Mouse (Mus musculus) liver, embryonic 11.5 days (tissue): ENCODE results near the gene Adcy7. TPM values are rescaled to one million over a fixed set of nuclear protein-coding genes. Genes with fewer than 3 reads are reported as not detected.

Experiments used
- ATAC-seq: fragments of 200-750 bp; cut with Nextera tagmentation; replicated peaks from 2 replicates; pipeline ENCODE4 v1.8.0; 2017; ENCODE audit warnings: moderate number of reproducible peaks, mild to moderate bottlenecking, moderate TSS enrichment, moderate library complexity; ENCODE audit not compliant: low FRiP score
- DNase-seq: peaks from one replicate; pipeline ENCODE4 v3.0.0-alpha.2; 2017; ENCODE audit warnings: low spot score
- H3K27ac ChIP-seq: fragments of 300-500 bp; sonication (generic); 2 replicates; pipeline ENCODE4 v1.5.1; 2014; ENCODE audit warnings: mild to moderate bottlenecking, low read depth, low read length, control low read depth
- H3K27me3 ChIP-seq: fragments of 300-500 bp; sonication (generic); replicated peaks from 2 replicates; pipeline ENCODE4 v1.6.1; 2014; ENCODE audit warnings: low read length, mixed read lengths; ENCODE audit not compliant: control insufficient read depth, insufficient read depth
- H3K36me3 ChIP-seq: fragments of 300-500 bp; sonication (generic); 2 replicates; pipeline ENCODE4 v1.6.1; 2014; ENCODE audit warnings: mild to moderate bottlenecking, low read length, moderate library complexity, mixed read lengths; ENCODE audit not compliant: control insufficient read depth, insufficient read depth
- H3K4me1 ChIP-seq: fragments of 300-500 bp; sonication (generic); replicated peaks from 2 replicates; pipeline ENCODE4 v1.6.1; 2014; ENCODE audit warnings: low read length, mixed read lengths; ENCODE audit not compliant: control insufficient read depth, insufficient read depth
- H3K4me2 ChIP-seq: fragments of 300-500 bp; sonication (generic); 2 replicates; pipeline ENCODE4 v1.6.1; 2014; ENCODE audit warnings: mild to moderate bottlenecking, control low read depth, moderate library complexity
- H3K4me3 ChIP-seq: fragments of 300-500 bp; sonication (generic); 2 replicates; pipeline ENCODE4 v1.5.1; 2014; ENCODE audit warnings: low read depth, low read length, control low read depth
- H3K9ac ChIP-seq: fragments of 300-500 bp; sonication (generic); 2 replicates; pipeline ENCODE4 v1.6.1; 2014; ENCODE audit warnings: low read depth, low read length, control low read depth
- H3K9me3 ChIP-seq: fragments of 300-500 bp; sonication (generic); 2 replicates; pipeline ENCODE4 v1.6.1; 2016; ENCODE audit warnings: low read length, inconsistent platforms, mixed read lengths; ENCODE audit not compliant: control insufficient read depth
- WGBS: fragments of 180-500 bp; shearing (Covaris S2); extraction: QIAGEN DNeasy Blood & Tissue Kit; methylation state at CpG from one replicate; pipeline ENCODE4 v1.1.7; 2014; 5-methylcytosine and 5-hydroxymethylcytosine counted together
- polyA plus RNA-seq: library from polyadenylated mRNA; unstranded; fragments of >200 nt; fragmentation: Nextera tagmentation; extraction: Ambion mirVana; gene quantifications from 2 replicates; pipeline ENCODE4 v1.2.1, GENCODE M21; 2014

The Adcy7 gene
- polyA plus RNA-seq, 1 experiment from 2014 or later: 49.7 TPM

DNA sequence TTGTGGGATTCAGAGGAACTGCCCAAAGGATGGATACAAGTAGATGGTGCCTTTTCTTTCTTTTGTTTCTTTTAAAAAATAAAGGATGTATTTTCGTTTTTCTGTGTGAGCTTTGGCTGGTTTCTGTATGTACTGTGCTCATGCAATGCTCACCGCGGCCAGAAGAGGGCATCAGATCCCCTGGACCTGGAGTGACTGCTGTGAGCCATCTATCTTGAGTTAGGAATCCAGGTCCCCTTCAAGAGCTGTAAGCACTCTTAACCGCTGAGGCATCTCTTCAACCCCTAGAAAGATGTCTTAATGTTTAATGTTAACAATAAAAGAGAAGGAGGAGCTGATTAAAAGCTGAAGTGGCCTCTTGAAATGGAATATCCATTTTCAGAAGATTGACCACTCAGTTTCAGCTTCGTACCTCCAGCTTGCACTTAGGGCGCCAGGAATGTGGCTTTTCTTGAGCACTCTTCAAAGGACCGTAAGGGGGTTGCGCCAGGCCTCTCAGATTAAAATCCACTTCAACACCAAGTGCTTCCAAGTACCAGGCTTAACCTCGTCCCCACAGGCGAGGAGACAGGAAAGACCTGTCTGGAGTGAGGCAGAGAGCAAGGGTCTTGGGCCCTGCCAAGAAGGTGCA, 5.9 kb upstream of the Adcy7 start:
- no peak overlapping the region for H3K4me2 ChIP-seq
- H3K9ac ChIP-seq: no peak overlapping the region
- no peaks in the 10 kb centered on the region for H3K27me3 ChIP-seq
- H3K36me3 ChIP-seq: no peaks in the 10 kb centered on the region
- peak; percentile 74 for DNase-seq
- H3K4me1 ChIP-seq: no peaks in the 10 kb centered on the region; the same call in 1 of the 2 replicates
- H3K4me3 ChIP-seq: no peak overlapping the region
- 45% methylated on average over 10 of the region's 10 CpGs for WGBS
- ATAC-seq: 0 out of 2 replicates have a peak, but pooled peaks have one; percentile 37
- no peaks in the 10 kb centered on the region for H3K9me3 ChIP-seq
- H3K27ac ChIP-seq: no peak overlapping the region

DNA sequence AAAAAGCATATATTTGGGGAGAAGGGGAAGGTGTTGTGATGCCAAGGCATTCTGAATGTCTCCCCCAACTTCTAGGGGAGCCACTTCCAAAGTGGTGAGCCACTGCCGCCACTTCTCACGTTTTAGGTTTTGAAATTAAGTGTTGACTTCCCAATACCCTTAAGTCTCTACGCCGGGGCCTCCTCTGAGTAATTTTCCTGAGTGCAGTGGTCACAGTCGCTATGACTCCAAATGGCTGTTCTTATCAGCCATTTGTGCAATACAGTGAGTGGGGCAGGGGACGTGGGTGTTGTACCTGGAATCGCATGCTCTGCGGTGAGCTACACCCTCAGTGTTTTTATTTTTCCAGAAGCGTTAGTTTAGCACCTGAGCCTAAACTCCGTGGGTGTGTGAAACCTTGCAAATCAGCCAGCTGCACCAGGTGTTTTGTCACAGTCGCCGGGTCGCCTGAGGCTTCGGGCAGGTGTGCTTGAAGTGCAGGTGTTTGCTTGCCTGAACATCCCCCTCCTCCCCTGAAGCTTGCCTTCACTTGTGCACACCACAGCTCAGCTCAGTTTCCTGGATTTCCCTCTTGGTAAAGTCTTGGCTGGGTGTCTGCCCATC, 5.3 kb upstream of the Adcy7 start:
- 77% methylated on average over 14 of the region's 14 CpGs for WGBS
- H3K9ac ChIP-seq: no peak overlapping the region
- H3K4me2 ChIP-seq: no peak overlapping the region
- no peak overlapping the region for H3K27ac ChIP-seq
- no peak overlapping the region for H3K4me3 ChIP-seq
- no peaks in the 10 kb centered on the region for H3K9me3 ChIP-seq
- H3K4me1 ChIP-seq: peaks cover 1% of the 10 kb centered on the region; the same call in 1 of the 2 replicates
- ATAC-seq (no peak), DNase-seq (no peak)
- H3K27me3 ChIP-seq: no peaks in the 10 kb centered on the region
- no peaks in the 10 kb centered on the region for H3K36me3 ChIP-seq

DNA sequence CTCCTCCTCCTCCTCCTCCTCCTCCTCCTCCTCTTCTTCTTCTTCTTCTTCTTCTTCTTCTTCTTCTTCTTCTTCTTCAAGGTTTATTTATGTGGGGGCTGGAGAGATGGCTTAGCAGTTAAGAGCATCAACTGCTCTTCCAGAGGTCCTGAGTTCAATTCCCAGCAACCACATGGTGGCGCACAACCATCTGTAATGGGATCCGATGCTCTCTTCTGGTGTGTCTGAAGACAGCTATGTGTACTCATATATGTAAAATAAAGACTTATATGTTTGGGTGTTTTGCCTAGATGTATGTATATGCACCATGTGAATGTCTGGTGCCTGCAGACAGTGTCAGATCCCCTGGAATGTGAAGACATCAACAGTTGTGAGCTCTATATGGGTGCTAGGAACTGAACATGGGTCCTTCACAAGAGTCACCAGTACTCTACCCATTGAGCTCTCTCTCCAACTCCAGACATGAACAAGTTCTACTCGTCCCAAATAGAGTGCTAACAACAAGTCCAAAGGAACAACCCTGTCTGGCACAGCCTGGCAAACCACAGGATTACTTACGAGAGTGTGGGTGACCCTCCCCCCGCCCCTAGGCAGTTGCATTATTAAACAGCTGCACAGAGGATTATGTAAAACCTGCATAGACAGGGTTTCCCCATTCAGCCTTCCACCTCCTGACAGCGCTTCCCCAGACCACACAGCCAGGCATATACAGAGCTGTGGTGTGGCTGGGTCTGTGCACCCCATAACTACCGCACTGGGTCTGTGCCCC, 2.9 kb upstream of the Adcy7 start:
- 64% methylated on average over 7 of the region's 7 CpGs for WGBS
- H3K27me3 ChIP-seq: peaks cover 8% of the 10 kb centered on the region; the same call in 1 of the 2 replicates
- ATAC-seq: no peak

DNA sequence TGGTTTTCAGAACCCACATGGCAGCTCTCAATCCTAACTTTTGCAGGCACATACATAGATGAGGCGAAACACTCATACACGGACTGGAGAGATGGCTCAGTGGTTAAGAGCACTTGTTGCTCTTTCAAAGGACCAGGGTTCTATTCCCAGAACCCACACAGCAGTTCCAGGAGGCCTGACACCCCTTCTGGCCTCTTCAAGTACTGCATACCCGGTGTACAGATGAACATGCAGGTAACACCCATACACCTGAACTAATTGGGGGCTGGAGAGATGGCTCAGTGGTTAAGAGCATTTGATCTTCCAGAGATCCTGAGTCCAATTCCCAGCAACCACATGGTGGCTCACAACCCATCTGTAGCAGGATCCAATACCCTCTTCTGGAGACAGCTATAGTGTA, 2.1 kb upstream of the Adcy7 start:
- peaks cover 27% of the 10 kb centered on the region for H3K4me1 ChIP-seq
- WGBS: 65% methylated on average over 3 of the region's 3 CpGs
- no peak overlapping the region for H3K4me3 ChIP-seq
- peaks cover 8% of the 10 kb centered on the region; the same call in 1 of the 2 replicates for H3K27me3 ChIP-seq
- no peak overlapping the region for H3K9ac ChIP-seq
- H3K9me3 ChIP-seq: no peaks in the 10 kb centered on the region
- no peak overlapping the region for H3K4me2 ChIP-seq
- no peak overlapping the region for H3K27ac ChIP-seq
- no peak for DNase-seq
- no peak for ATAC-seq
- no peaks in the 10 kb centered on the region for H3K36me3 ChIP-seq

More for the DNA sequence above, 2.9 kb upstream of the Adcy7 start:
- H3K4me3 ChIP-seq: no peak overlapping the region
- H3K9ac ChIP-seq: no peak overlapping the region
- H3K36me3 ChIP-seq: no peaks in the 10 kb centered on the region
- no peaks in the 10 kb centered on the region for H3K9me3 ChIP-seq
- no peak for DNase-seq
- no peak overlapping the region for H3K27ac ChIP-seq
- no peak overlapping the region for H3K4me2 ChIP-seq
- peaks cover 22% of the 10 kb centered on the region for H3K4me1 ChIP-seq

DNA sequence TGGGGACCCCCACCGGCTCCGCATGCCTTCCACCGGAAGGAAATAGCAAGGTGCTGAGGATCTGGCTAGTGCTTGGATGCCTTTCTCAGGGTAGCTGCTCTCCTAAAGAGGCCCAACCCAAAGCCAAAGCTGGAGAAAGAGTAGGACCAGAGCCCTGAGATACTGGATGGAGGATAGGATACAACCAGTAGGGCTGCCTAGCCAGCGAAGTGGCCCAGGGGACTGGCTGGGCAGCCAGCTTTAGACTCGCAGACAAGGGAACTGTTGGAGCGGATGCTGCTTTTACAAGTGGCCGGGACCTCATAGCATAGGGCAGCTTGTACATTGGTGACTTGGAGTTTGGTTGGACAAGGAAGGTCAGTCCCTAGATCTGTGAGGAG, 838 bp downstream of the Adcy7 start:
- peaks cover 30% of the 10 kb centered on the region for H3K4me1 ChIP-seq
- DNase-seq (no peak), ATAC-seq (no peak)
- H3K9ac ChIP-seq: peak overlapping the region; percentile 70
- no peak overlapping the region for H3K27ac ChIP-seq
- 67% methylated on average over 7 of the region's 7 CpGs for WGBS
- peaks cover 8% of the 10 kb centered on the region; the same call in 1 of the 2 replicates for H3K27me3 ChIP-seq
- H3K4me2 ChIP-seq: peak overlapping the region; percentile 93
- no peaks in the 10 kb centered on the region for H3K9me3 ChIP-seq
- no peaks in the 10 kb centered on the region for H3K36me3 ChIP-seq
- H3K4me3 ChIP-seq: peak overlapping the region; percentile 60

DNA sequence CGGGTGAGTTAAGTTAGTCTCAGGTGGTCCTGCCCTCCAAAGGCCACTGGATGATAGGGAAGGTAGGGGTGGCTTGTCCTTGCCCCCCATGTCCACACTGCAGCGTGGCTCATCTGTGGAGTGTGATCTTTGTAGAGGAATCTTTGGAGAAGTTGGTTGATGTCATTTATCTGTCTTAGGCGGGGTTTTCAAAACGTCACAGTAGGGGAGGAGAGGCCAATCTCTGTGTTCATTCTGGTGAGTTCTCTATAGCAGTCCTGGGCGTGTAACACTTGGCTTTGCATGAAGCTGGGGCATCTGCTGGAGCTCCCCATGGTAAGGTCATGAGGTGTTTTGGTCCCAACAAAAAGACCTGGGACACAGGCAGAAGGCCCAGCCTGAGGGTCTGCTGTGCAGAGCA, 1.9 kb downstream of the Adcy7 start:
- ATAC-seq: peak; percentile 46; the same call in 1 of the 2 replicates
- WGBS: 65% methylated on average over 5 of the region's 5 CpGs
- no peaks in the 10 kb centered on the region for H3K36me3 ChIP-seq
- H3K4me3 ChIP-seq: no peak overlapping the region
- H3K27me3 ChIP-seq: peaks cover 8% of the 10 kb centered on the region; the same call in 1 of the 2 replicates
- no peak overlapping the region for H3K9ac ChIP-seq
- H3K9me3 ChIP-seq: no peaks in the 10 kb centered on the region
- no peak overlapping the region for H3K27ac ChIP-seq
- DNase-seq: no peak
- H3K4me1 ChIP-seq: peaks cover 37% of the 10 kb centered on the region
- peak overlapping the region; percentile 93 for H3K4me2 ChIP-seq

DNA sequence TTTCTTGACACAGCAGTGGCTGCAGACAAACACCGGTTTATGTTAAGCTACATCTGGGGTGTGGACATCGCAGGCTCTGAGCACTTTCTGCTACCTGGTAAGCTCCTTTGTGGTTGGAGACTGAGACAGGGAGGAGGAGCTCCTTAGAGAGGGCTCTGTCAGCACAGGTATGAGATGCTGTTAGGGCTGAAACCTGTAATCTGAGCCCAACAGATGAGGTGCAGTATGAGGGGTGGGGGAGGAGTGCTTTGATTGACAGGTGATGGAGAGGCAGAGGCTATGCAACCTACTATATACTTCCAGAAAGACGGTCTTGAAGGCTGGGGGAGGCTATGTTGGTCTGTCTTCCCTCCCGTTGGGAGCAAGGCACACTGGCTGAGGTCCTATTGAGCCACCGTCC, 7.0 kb downstream of the Adcy7 start:
- no peaks in the 10 kb centered on the region for H3K27me3 ChIP-seq
- ATAC-seq (peak; percentile 71), DNase-seq (no peak)
- H3K9me3 ChIP-seq: no peaks in the 10 kb centered on the region
- peaks cover 36% of the 10 kb centered on the region for H3K4me1 ChIP-seq
- H3K4me3 ChIP-seq: peak overlapping the region; percentile 23
- no peaks in the 10 kb centered on the region for H3K36me3 ChIP-seq
- peak overlapping the region; percentile 61 for H3K4me2 ChIP-seq
- H3K27ac ChIP-seq: peak overlapping the region; percentile 93
- 30% methylated on average over 5 of the region's 5 CpGs for WGBS
- peak overlapping the region; percentile 40 for H3K9ac ChIP-seq

DNA sequence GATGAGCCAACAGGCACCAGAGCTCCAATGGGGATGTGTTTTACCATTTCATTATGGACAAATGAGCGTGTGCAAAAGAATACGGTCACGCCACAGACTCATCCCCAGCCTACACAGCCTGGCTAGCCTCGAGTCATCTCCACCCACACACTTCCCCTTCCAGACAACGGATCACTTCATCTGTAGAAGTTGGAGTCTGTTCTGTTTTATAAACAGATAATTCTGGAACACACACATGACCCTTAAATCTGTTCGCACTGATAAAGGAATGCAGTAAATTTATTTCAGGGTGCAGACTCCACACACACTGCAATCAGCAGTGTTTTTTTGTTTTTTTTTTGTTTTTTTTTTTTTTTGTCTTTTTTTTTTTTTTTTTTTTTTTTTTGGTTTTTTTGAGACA, 7.5 kb downstream of the Adcy7 start:
- peak; percentile 92 for ATAC-seq
- Histone ChIP-seq H3K4me2 (peak overlapping the region; percentile 61), H3K9me3 (no peaks in the 10 kb centered on the region), H3K27me3 (no peaks in the 10 kb centered on the region), H3K4me1 (peaks cover 34% of the 10 kb centered on the region), H3K36me3 (no peaks in the 10 kb centered on the region), H3K4me3 (peak overlapping the region; percentile 23), H3K27ac (peak overlapping the region; percentile 93), H3K9ac (peak overlapping the region; percentile 40)
- no peak for DNase-seq
- 32% methylated on average over 6 of the region's 6 CpGs for WGBS
